Mouse (Mus musculus) right cerebral cortex, adult 18-20 months (tissue): Measurements from ENCODE around the gene Ddx19b.
"Not testable (repeated sequence)": the region's sequence is repeated elsewhere in the genome, so short reads cannot be mapped to it uniquely, and the experiment has no call there.

Experiments used
- DNase-seq: peaks from one replicate; pipeline ENCODE4 v3.0.0; 2022; ENCODE audit warnings: mixed read lengths

Gene Ddx19b

GRCm38 (mm10) chr8:110963051-110963450, 68.5 kb downstream of the Ddx19b start:
- no peak for DNase-seq

- DNase-seq: no peak
Observed at GRCm38 (mm10) chr8:110959906-110960305, 71.6 kb downstream of the Ddx19b start.

- DNase-seq: peak; percentile 35
Observed at GRCm38 (mm10) chr8:110959071-110959780, 72.3 kb downstream of the Ddx19b start.

- not testable (repeated sequence) for DNase-seq
Observed at GRCm38 (mm10) chr8:110958553-110958952, 73.0 kb downstream of the Ddx19b start.

- DNase-seq: no peak
Observed at GRCm38 (mm10) chr8:110958135-110958534, 73.4 kb downstream of the Ddx19b start.

GRCm38 (mm10) chr8:110957471-110957870, 74.1 kb downstream of the Ddx19b start:
- no peak for DNase-seq

GRCm38 (mm10) chr8:110956619-110957450, 74.7 kb downstream of the Ddx19b start:
- no peak for DNase-seq

GRCm38 (mm10) chr8:110954776-110955175, 76.8 kb downstream of the Ddx19b start:
- no peak for DNase-seq
